Mouse (Mus musculus): Measurements from ENCODE around the gene Nol6. TPM values are rescaled to one million over a fixed set of nuclear protein-coding genes. Genes with fewer than 3 reads are reported as not detected.
A peak's percentile ranks its signal among the peaks of the same experiment; 100 is the strongest.

The Nol6 gene
- 10 to 100 TPM in 19 of 26 experiments, 1 to 10 TPM in 7; 5.0 to 34.0 (median 20.9) TPM for total RNA-seq (2018; cell fraction: chromatin; rRNA removed)
- 10 to 100 TPM; 10.6 to 22.1 (median 16.3) TPM for total RNA-seq (2018; cell fraction: cytosol; rRNA removed)
- 10 to 100 TPM in 20 of 26 experiments, 1 to 10 TPM in 6; 6.3 to 31.7 (median 13.3) TPM for total RNA-seq (2018; cell fraction: nucleus; rRNA removed)
- polyA plus RNA-seq (2018), result 10.8 to 26.0 TPM (median 11.8 TPM) in 3 replicates

DNA sequence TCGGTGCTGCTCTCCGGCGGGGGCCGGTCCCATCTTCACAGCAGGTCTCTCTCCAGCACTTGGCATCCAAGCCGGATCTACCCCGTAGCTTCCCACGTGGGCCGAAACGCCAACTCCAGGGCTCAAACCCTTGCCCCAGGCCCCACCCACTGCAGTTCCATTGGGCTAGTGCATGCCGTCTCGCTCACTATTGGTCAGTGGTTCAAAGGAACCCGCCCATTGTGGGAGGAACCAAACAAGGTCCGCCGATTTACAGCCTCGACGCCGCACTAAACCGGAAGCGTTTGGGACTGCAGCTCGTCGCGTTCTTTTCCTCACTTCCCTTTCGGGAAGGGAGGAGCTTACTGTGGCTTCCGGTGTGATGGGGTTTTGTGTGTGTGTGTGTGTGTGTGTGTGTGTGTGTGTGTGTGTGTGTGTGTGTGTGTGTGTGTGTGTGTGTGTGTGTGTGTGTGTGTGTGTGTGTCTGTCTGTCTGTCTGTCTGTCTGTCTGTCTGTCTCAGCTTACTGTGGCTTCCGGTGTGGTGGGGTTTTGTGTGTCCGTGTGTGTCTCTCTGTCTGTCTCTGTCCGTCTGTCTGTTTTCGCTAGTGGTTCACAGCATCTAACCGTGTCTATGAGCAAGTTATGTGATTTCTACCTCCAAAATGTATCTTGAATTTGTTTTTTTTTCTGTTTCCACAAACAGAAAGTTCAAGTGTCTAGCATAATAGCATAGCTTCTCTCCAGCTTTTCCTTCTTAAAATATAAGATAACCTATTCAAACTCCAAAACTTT lies at the start of gene Nol6:
Gene Nol6 (minus strand): TSS at position 276 of the 772 bp plus-strand sequence.
- H3K79me2 ChIP-seq (ENCODE audit: inconsistent target), result peaks cover 9% of the 10 kb centered on the region; the same call in 1 of the 2 replicates
- peaks cover 29% of the 10 kb centered on the region for H3K36me3 ChIP-seq (ENCODE audit: inconsistent target)
- under 1% methylated on average over 29 of the region's 29 CpGs for WGBS (ENCODE audit: missing documents)
- H3K4me3 ChIP-seq (ENCODE audit: inconsistent target), result peak within 1 kb of the TSS; percentile 88
- H3K27ac ChIP-seq, result no peak within 1 kb of the TSS

DNA sequence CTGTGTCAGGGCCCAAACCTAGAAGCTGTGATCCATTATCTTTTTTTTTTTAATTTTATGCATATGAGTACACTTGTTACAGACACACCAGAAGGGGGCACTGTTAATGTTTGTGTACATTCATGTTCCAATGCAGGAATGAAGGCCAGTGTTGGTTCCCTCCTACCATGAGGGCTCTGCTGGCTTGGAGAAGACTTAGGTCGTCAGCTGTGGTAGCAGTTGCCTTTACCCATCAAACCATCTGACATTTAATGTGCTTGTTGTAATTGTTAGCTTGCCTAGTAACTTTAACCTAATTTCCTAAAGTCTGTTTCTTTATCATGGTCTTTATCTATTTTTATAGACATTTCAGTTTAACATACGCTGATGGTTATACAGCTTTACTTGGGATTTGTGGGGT lies 46.7 kb upstream of the Nol6 start:
- H3K4me3 ChIP-seq (ENCODE audit: inconsistent target), result no peak overlapping the region
- no peak overlapping the region for H3K27ac ChIP-seq
- WGBS (ENCODE audit: missing documents), result 92% methylated on average over 2 of the region's 2 CpGs
- H3K36me3 ChIP-seq (ENCODE audit: inconsistent target), result peaks cover 24% of the 10 kb centered on the region; the same call in 1 of the 2 replicates
- H3K79me2 ChIP-seq (ENCODE audit: inconsistent target), result peaks cover 70% of the 10 kb centered on the region

DNA sequence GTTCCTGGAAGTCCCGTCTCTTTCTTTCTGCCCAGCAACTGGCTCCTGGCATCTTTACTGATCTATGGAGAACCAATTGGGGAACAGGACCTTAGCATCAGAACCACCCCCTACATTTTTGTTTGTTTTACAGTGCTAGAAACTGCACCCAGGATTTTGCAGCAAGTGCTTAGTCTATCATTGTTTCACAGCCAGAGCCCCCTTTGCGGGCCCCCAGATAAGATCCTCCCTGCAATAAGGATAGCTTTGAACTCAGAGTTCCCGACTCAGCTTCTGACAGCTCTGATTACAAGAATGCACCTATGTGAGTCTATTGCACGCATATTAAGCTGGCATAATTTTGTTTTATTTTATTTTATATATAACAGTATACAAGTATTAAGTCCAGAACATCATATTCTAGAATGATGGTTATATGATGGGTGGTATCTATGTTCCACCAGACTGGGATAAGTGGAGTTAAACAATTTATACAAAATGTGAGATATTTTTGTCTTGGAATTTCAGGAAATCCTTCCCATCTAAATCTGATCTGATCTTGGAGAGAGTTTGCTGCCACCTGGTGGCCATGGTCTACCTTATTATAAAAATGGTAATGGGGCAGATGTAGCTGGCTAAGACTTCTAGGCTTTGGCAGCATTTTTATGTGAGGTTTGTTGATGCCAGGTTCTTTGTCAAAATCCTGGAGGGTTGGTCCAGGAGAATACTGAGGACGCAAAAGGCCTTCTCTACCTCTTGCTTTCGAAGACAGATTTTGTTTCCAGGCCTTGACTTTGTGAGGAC lies 41.6 kb upstream of the Nol6 start:
- 76% methylated on average over 6 of the region's 6 CpGs for WGBS (ENCODE audit: missing documents)
- H3K4me3 ChIP-seq (ENCODE audit: inconsistent target), result no peak overlapping the region
- H3K27ac ChIP-seq, result no peak overlapping the region
- no peaks in the 10 kb centered on the region for H3K36me3 ChIP-seq (ENCODE audit: inconsistent target)
- H3K79me2 ChIP-seq (ENCODE audit: inconsistent target), result peaks cover 86% of the 10 kb centered on the region

DNA sequence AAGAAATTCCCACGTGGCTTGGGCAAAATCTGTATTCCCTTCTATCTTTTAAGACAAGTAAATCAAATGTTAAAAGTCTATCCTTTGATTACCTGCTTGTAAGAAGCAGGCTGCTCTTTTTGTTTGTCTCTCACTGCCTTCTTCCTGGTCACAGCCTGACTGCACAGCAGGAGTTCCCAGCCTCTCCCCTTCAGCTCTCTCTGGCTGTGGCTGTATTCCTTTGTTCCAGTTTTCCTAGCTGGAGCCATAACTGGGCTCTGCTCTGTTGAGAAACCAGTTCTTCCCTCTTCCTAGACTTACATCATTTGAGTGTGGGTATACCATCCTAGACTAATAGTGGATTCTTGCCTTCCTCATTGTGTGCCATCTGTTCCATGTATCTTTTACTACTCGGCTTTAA lies 40.7 kb upstream of the Nol6 start:
- no peak overlapping the region for H3K27ac ChIP-seq
- no peak overlapping the region for H3K4me3 ChIP-seq (ENCODE audit: inconsistent target)
- H3K36me3 ChIP-seq (ENCODE audit: inconsistent target), result no peaks in the 10 kb centered on the region
- peaks cover 86% of the 10 kb centered on the region for H3K79me2 ChIP-seq (ENCODE audit: inconsistent target)
- 89% methylated on average over 2 of the region's 2 CpGs for WGBS (ENCODE audit: missing documents)

DNA sequence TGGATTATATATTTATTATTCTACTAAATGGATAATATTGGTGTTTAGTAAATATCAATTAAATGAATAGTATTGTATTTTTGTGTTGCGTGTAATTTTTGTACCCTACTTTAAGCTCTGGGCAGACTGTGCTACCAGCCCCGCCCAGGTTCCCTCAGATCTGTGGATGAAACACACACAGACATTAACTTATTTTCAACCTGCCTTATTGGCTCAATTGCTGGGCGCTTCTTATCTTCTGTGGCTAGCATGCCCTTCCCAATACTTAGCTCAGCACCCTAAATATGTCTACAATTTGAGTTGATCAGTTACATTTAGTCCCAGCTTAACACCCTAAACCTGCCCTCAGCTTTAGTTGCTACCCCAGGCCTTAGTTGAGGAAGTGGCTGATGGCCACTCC lies 37.0 kb upstream of the Nol6 start:
- no peak overlapping the region for H3K4me3 ChIP-seq (ENCODE audit: inconsistent target)
- no peaks in the 10 kb centered on the region for H3K36me3 ChIP-seq (ENCODE audit: inconsistent target)
- 97% methylated on average over 3 of the region's 3 CpGs for WGBS (ENCODE audit: missing documents)
- no peak overlapping the region for H3K27ac ChIP-seq
- H3K79me2 ChIP-seq (ENCODE audit: inconsistent target), result peaks cover 86% of the 10 kb centered on the region

DNA sequence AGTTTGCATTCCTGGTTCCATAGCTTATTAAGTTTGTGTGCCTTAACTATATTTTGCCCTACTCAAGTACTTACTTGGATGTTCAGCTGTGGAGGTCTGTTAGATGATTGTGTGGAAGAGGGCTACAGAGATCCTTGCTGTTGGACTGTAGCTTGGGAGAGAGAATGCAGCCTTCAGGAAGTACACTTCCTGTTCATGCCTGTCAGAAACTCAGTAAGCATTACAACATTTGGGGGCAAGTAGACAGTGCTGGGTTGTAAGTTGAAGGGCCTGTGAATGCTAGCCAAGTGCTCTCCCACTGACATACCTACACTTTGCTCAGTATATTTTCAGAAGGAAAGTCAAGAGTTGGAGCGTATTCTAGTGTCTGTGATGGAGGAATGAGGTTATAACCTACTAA lies 34.0 kb upstream of the Nol6 start:
- H3K36me3 ChIP-seq (ENCODE audit: inconsistent target), result no peaks in the 10 kb centered on the region
- no peak overlapping the region for H3K27ac ChIP-seq
- H3K79me2 ChIP-seq (ENCODE audit: inconsistent target), result peaks cover 100% of the 10 kb centered on the region
- no peak overlapping the region for H3K4me3 ChIP-seq (ENCODE audit: inconsistent target)
- WGBS (ENCODE audit: missing documents), result 92% methylated on average over 1 of the region's 1 CpGs

DNA sequence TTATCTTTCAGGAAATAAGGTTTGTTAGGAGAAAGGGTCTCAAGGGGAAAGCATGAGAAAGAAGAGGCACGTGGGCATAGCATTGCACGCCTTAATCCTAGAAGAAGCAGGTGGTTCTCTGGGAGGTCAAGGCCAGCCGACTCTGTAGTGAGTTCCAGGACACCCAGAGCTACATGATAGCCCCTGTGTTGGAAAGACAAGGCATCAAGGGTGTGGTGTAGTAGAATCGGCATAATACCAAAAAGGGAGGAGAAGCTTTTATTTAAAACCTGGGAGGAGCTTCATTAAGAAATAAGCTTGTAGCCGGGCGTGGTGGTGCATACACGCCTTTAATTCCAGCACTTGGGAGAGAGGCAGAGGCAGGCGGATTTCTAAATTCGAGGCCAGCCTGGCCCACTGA lies 32.7 kb upstream of the Nol6 start:
- 91% methylated on average over 9 of the region's 9 CpGs for WGBS (ENCODE audit: missing documents)
- H3K79me2 ChIP-seq (ENCODE audit: inconsistent target), result peaks cover 100% of the 10 kb centered on the region
- H3K27ac ChIP-seq, result no peak overlapping the region
- no peaks in the 10 kb centered on the region for H3K36me3 ChIP-seq (ENCODE audit: inconsistent target)
- no peak overlapping the region for H3K4me3 ChIP-seq (ENCODE audit: inconsistent target)

DNA sequence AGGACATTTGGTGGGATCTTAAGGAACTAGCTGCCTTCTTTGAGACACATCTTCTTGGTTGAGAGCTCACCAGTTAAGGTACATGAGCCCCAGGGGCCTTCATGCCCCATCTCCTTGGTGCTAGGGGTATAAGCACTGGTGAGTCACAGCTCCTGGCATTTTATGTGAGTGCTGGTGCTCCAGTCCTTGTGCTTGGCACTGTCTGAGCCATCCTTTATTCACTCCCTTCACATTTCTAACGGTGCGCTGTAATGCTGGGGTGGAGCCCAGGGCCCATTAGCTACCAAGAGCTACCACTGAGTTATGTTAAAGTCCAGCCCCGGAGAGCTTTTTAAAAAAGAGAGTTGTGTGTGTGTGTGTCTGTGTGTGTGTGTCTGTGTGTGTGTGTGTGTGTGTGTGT lies 28.9 kb upstream of the Nol6 start:
- Histone ChIP-seq H3K27ac (no peak overlapping the region), H3K79me2 (ENCODE audit: inconsistent target) (peaks cover 99% of the 10 kb centered on the region), H3K36me3 (ENCODE audit: inconsistent target) (no peaks in the 10 kb centered on the region), H3K4me3 (ENCODE audit: inconsistent target) (no peak overlapping the region)
- no CpG with 5 or more reads among the region's 3 CpGs for WGBS (ENCODE audit: missing documents)

DNA sequence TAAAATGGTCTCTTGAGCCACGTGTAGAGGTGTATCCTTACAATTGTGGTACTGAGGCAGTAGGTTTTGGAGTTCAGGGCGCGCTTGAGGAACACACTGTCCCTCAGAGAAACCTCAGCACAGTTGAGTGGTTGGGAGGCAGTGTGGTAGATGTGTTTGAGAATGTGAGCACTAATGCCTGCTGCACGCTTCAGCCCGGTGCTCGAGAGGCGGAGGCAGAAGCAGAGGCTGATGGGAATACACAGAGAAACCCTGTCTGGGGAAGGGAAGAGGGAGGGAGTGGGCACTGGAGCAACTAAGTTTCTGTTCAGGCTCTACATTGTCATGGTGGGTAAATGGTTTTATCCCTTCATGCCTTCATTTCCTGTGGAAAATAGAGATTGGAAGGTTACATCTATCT lies 26.9 kb upstream of the Nol6 start:
- Histone ChIP-seq H3K27ac (no peak overlapping the region), H3K4me3 (ENCODE audit: inconsistent target) (no peak overlapping the region), H3K36me3 (ENCODE audit: inconsistent target) (no peaks in the 10 kb centered on the region), H3K79me2 (ENCODE audit: inconsistent target) (peaks cover 99% of the 10 kb centered on the region)
- WGBS (ENCODE audit: missing documents), result 95% methylated on average over 7 of the region's 7 CpGs

DNA sequence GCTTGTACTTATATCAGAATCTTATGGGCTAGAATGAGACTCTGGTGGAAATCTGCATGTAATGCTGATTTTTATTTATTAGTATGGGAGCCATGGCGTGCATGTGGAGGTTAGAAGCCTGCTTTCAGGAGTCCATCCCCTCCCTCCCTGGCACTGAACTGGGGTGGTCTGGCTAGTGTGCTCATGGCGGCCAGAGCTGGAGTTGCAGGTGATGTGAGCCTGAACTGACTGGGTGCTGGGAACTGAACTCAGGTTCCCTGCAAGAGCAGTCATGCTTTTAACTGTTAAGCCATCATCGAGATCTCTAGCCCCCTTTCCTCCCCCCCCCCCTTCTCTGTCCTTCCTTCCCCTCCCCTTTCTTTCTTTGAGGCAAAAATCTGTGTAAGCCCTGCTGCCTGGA lies 25.6 kb upstream of the Nol6 start:
- Histone ChIP-seq H3K4me3 (ENCODE audit: inconsistent target) (no peak overlapping the region), H3K79me2 (ENCODE audit: inconsistent target) (peaks cover 99% of the 10 kb centered on the region), H3K36me3 (ENCODE audit: inconsistent target) (no peaks in the 10 kb centered on the region), H3K27ac (no peak overlapping the region)
- WGBS (ENCODE audit: missing documents), result 63% methylated on average over 3 of the region's 3 CpGs

DNA sequence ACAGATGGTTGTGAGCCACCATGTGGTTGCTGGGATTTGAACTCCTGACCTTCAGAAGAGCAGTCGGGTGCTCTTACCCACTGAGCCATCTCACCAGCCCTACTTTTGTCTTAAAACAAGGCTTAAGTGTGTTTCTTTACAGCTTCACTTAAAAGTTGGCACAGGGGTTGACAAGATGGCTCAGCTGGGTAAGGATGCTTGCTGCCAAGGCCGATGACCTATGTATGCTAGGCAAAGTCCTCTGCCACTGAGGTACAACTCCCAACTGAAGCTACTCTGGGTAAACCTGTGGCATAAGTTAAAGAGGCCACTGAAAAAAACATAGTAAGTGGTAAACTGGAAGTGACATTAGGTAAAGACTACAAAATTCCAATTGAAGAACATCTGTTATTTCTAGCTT lies 18.3 kb upstream of the Nol6 start:
- H3K36me3 ChIP-seq (ENCODE audit: inconsistent target), result no peaks in the 10 kb centered on the region
- no peak overlapping the region for H3K27ac ChIP-seq
- no peak overlapping the region for H3K4me3 ChIP-seq (ENCODE audit: inconsistent target)
- WGBS (ENCODE audit: missing documents), result 93% methylated on average over 1 of the region's 2 CpGs
- peaks cover 100% of the 10 kb centered on the region for H3K79me2 ChIP-seq (ENCODE audit: inconsistent target)

DNA sequence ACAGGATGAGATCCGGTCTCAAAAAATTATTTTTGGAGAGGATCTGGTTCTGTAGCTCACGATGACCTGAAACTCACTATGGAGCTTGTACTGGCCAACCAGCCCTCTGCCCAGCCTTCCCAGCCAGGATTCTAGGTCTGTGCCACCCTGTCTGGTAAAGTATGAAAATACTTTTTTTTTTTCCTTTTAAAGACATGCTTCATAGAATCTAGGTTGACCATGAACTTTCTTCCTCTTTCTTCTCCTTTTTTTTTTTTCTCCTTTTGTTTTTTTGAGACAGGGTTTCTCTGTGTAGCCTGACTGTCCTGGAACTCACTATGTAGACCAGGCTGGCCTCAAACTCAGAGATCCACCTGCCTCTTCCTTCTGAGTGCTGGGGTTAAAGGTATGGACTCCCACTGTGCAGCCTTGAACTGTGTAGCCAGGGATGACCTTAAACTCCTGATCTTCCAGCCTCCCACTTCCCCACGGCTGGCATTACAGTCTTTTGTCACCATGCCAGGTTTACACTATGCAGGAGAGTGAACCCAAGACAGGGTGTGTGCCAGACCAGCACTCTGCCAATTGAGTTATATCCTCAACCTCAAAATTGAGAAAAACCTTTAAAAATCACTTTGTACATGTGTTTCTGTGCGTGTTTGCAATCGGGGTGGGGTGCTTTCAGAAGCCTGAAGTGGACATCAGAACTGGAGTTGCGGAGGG lies 16.1 kb upstream of the Nol6 start:
- Histone ChIP-seq H3K27ac (no peak overlapping the region), H3K36me3 (ENCODE audit: inconsistent target) (no peaks in the 10 kb centered on the region), H3K79me2 (ENCODE audit: inconsistent target) (peaks cover 94% of the 10 kb centered on the region), H3K4me3 (ENCODE audit: inconsistent target) (no peak overlapping the region)
- WGBS (ENCODE audit: missing documents), result 85% methylated on average over 6 of the region's 6 CpGs

DNA sequence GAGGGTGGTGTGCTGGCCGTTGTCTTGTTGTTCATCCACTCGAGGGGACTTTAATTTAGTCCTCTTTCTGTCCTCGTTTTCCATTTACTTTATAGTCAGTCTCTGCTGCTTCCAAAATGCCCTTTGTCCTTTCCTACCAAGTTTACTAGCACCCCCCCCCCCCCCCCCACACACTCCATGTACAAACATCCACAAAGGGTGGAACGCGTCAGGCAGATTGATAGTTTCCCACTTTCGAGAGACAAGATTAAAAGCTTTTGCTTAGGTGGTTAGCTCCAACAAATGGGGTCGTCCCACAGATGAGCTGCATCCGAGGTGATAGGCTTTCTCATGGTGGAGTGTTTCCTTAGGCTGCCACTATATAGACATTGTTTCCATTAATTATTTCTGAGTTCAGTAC lies 12.6 kb upstream of the Nol6 start:
- peak overlapping the region; percentile 82 for H3K4me3 ChIP-seq (ENCODE audit: inconsistent target)
- WGBS (ENCODE audit: missing documents), result under 1% methylated on average over 8 of the region's 8 CpGs
- H3K27ac ChIP-seq, result peak overlapping the region; percentile 63

DNA sequence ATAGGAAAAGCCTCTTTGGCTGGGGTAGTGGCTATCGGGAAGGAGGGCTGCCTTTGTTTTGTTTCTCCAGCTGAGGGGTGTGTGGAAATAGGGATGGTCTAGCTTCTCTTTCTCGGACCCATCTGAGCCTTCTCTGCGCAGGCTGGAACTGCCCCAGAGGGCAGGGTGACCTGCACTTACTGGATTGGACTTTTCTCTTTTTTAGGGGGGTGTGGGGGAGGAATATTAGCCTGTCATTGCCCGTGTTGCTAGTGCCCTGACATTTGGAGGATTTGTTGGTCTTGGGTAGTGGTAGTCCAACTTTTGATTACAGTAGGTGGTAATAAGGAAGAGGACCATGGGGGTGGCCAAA lies 12.2 kb upstream of the Nol6 start:
- 0% methylated on average over 4 of the region's 4 CpGs for WGBS (ENCODE audit: missing documents)
- peaks cover 55% of the 10 kb centered on the region for H3K79me2 ChIP-seq (ENCODE audit: inconsistent target)
- H3K4me3 ChIP-seq (ENCODE audit: inconsistent target), result peak overlapping the region; percentile 82
- no peaks in the 10 kb centered on the region for H3K36me3 ChIP-seq (ENCODE audit: inconsistent target)
- peak overlapping the region; percentile 63 for H3K27ac ChIP-seq

More for the DNA sequence above, 12.6 kb upstream of the Nol6 start:
- Histone ChIP-seq H3K36me3 (ENCODE audit: inconsistent target) (no peaks in the 10 kb centered on the region), H3K79me2 (ENCODE audit: inconsistent target) (peaks cover 59% of the 10 kb centered on the region)

Data from macrophage (primary cell).